Mouse (Mus musculus) monocyte, adult 2 months (primary cell): ENCODE data around the gene Eno3.

Experiments
- DNase-seq, 2 experiments: peaks; one replicate each; pipeline ENCODE4 v3.0.0; 2022; ENCODE audit warnings: low spot score in 2 of 2, low read depth in 1 of 2

Gene Eno3

GRCm38 (mm10) chr11:70656456-70656927 is 510 bp upstream of the Eno3 start:
- DNase-seq = no peak

- no peak for DNase-seq
Measured at GRCm38 (mm10) chr11:70657573-70657972, 571 bp downstream of the Eno3 start.

GRCm38 (mm10) chr11:70657991-70658390 is 989 bp downstream of the Eno3 start:
- DNase-seq = no peak

GRCm38 (mm10) chr11:70658521-70658920 is 1.5 kb downstream of the Eno3 start:
- no peak for DNase-seq

GRCm38 (mm10) chr11:70658942-70659341 is 1.9 kb downstream of the Eno3 start:
- DNase-seq = no peak

- DNase-seq = no peak
Measured at GRCm38 (mm10) chr11:70660571-70660970, 3.6 kb downstream of the Eno3 start.

- DNase-seq = no peak
Measured at GRCm38 (mm10) chr11:70663101-70663500, 6.1 kb downstream of the Eno3 start.

GRCm38 (mm10) chr11:70663957-70664356 is 7.0 kb downstream of the Eno3 start:
- no peak for DNase-seq

- no peak for DNase-seq
Measured at GRCm38 (mm10) chr11:70664741-70665140, 7.7 kb downstream of the Eno3 start.

GRCm38 (mm10) chr11:70666687-70667086 is 9.7 kb downstream of the Eno3 start:
- DNase-seq = no peak

- peak in 1 of 2 experiments; percentile 31 for DNase-seq
Measured at GRCm38 (mm10) chr11:70667271-70668150, 10.5 kb downstream of the Eno3 start.

GRCm38 (mm10) chr11:70668335-70668770 is 11.4 kb downstream of the Eno3 start:
- no peak for DNase-seq

- peak; percentile 86 to 89 for DNase-seq
Measured at GRCm38 (mm10) chr11:70668771-70669505, 11.9 kb downstream of the Eno3 start, which contains the start of gene Spag7. Gene Spag7, minus strand, starts transcription at chr11:70669416.

- peak in 1 of 2 experiments; percentile 59 for DNase-seq
Measured at GRCm38 (mm10) chr11:70669582-70670345, 12.8 kb downstream of the Eno3 start.

GRCm38 (mm10) chr11:70670483-70670882 is 13.5 kb downstream of the Eno3 start:
- no peak for DNase-seq

GRCm38 (mm10) chr11:70671333-70672047 is 14.5 kb downstream of the Eno3 start:
- DNase-seq = no peak

- no peak for DNase-seq
Measured at GRCm38 (mm10) chr11:70674014-70674413, 17.0 kb downstream of the Eno3 start.

GRCm38 (mm10) chr11:70674501-70674900 is 17.5 kb downstream of the Eno3 start:
- DNase-seq = no peak

GRCm38 (mm10) chr11:70678092-70678491 is 21.1 kb downstream of the Eno3 start:
- no peak for DNase-seq

- no peak for DNase-seq
Measured at GRCm38 (mm10) chr11:70678576-70678975, 21.6 kb downstream of the Eno3 start.
